Mouse (Mus musculus): ENCODE data around the gene Mkrn1. TPM values are rescaled to one million over a fixed set of nuclear protein-coding genes. Genes with fewer than 3 reads are reported as not detected.
"Not testable (repeated sequence)": the region's sequence is repeated elsewhere in the genome, so short reads cannot be mapped to it uniquely, and the experiment has no call there.

Gene Mkrn1
- polyA plus RNA-seq, 1 experiment, result 185 TPM

DNA sequence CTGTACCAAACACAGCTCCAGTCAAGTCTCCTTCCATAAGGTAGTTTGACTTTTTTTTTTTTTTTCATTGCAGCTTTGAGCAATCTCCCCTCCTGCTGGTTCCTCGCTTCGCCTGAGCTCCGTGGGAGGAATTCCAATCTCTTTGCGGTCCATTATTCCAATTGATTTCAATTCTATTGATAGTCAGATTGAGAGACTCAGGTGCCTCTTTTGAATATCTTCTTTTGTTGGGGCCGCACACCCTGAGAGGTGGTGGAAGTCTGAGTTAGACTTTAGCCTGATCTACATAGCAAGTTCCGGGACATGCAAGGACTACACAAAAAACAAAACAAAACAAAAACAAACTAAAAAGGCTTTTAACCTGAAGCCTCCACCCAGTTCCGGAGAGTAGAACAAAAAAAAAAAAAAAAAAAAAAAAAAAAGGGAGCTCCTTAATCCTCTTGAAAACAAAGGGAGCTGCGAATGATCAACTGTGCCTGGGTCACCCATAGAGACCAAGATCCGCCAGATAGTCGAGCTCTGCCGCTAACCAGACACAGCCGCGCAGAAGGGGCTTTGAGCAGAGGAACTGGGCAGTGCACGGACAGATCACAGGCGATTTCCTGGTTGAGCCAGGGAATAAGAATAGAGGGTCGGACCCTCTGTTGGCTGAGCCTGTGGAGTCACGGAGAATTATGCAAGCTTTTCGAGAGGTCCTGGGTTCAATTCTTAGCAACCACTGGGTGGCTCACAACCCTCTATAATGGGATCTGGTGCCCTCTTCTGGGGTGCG lies 25.7 kb upstream of the Mkrn1 start:
- no peak for TF ChIP-seq CTCF (IDR thresholded peaks at IDR 0.05; ENCODE audit: borderline replicate concordance, extremely low read depth, insufficient read depth, insufficient read length)
- TF ChIP-seq POLR2A (IDR thresholded peaks at IDR 0.05; ENCODE audit: borderline replicate concordance, extremely low read depth, insufficient read depth, insufficient read length, poor library complexity, severe bottlenecking), result no peak
- DNase-seq (ENCODE audit: low read depth), result peak; percentile 18

GRCm38 (mm10) chr6:39442786-39443287 lies 22.6 kb upstream of the Mkrn1 start:
- TF ChIP-seq CTCF (IDR thresholded peaks at IDR 0.05; ENCODE audit: borderline replicate concordance, extremely low read depth, insufficient read depth, insufficient read length) (no peak), POLR2A (IDR thresholded peaks at IDR 0.05; ENCODE audit: borderline replicate concordance, extremely low read depth, insufficient read depth, insufficient read length, poor library complexity, severe bottlenecking) (no peak)
- no peak for DNase-seq (ENCODE audit: low read depth)

GRCm38 (mm10) chr6:39440207-39440606 lies 19.9 kb upstream of the Mkrn1 start:
- TF ChIP-seq POLR2A (IDR thresholded peaks at IDR 0.05; ENCODE audit: borderline replicate concordance, extremely low read depth, insufficient read depth, insufficient read length, poor library complexity, severe bottlenecking), result no peak
- TF ChIP-seq CTCF (IDR thresholded peaks at IDR 0.05; ENCODE audit: borderline replicate concordance, extremely low read depth, insufficient read depth, insufficient read length), result no peak
- no peak for DNase-seq (ENCODE audit: low read depth)

DNA sequence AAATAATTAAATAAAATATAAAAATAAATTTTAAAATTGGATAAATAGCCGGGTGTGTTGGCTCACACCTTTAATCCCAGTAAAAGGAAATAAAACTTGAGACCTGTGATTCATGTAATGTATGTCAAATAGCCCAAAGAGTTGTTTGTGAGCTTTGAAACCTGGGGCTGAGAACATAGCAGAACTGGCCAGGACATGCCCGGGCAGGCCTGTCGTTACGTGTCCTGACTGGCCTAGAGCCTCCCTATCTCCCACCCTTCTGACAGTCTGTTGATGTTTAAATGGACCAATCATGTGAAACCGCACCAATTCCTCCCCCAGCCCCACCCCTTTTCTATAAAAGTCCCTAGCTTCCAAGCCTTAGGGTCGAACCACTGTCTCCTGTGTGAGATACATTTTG lies 17.3 kb upstream of the Mkrn1 start:
- not testable (repeated sequence) for DNase-seq (ENCODE audit: low read depth)

GRCm38 (mm10) chr6:39435875-39436274 lies 15.6 kb upstream of the Mkrn1 start:
- no peak for TF ChIP-seq POLR2A (IDR thresholded peaks at IDR 0.05; ENCODE audit: borderline replicate concordance, extremely low read depth, insufficient read depth, insufficient read length, poor library complexity, severe bottlenecking)
- TF ChIP-seq CTCF (IDR thresholded peaks at IDR 0.05; ENCODE audit: borderline replicate concordance, extremely low read depth, insufficient read depth, insufficient read length), result no peak
- DNase-seq (ENCODE audit: low read depth), result no peak

DNA sequence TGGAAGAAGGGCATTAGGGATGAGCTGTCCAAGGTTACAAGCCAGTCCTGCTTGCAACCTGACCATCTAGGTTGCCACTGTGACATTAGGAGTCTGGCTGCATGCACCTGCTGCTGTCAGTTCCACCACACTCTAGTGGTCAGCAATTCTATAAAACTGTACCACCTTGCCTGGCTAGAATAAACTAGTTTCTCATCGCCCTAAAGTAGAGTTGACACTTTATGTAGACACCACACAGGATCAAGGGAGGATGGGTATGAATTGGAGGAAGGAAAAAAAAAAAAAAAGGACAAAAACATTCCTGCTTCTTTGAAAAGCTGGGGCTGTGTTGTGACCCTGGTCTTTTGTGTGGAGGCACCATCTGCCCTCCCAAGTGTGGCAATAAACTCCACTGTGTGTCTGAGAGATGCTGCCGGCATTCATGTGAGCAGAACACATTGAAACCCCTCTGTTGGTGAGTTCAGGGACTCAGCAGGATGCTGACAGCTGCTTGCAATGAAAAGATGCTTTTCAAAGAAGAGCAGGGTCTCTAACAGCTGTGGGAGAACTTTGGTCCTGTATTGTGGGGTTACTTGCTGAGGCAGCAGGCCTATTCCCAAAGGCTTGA lies 14.7 kb upstream of the Mkrn1 start:
- peak; percentile 74 for DNase-seq (ENCODE audit: low read depth)

DNA sequence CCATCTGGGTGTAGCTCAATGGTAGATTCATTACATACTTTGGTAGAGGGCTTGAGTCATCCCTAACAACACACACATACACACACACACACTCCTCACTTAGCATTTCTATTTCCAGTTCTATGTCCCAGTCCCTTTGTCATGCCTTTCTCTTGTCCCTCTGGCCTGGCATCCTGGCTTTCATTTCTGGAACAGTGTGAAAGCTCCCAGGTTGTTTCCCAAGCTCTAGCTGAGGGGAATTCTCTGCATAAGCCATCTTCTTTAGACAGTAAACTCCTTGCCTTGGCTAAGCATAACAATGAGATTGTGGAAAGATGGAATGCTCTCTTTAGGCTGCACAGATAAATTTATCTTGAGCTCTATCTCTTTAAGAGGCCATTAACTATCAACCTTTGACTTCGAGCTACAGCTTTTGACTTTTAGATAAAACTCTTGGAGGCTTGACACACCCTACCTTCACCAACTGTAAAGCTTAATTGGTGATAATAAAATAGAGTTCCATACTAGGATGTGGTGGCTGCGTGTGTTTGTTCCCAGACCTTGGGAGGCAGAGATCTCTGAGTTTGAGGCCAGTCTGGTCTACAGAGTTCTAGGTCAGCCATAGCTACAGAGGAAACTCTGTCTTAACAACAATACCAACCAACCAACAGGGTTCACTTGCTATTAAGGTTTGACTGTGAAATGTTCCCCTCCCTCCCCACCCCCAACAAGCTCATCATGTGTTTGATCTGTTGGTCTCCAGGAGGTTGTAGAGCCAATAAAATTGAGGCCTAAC lies 14.0 kb upstream of the Mkrn1 start:
- TF ChIP-seq CTCF (IDR thresholded peaks at IDR 0.05; ENCODE audit: borderline replicate concordance, extremely low read depth, insufficient read depth, insufficient read length), result no peak
- no peak for DNase-seq (ENCODE audit: low read depth)

More for the DNA sequence above, 14.7 kb upstream of the Mkrn1 start:
- no peak for TF ChIP-seq CTCF (IDR thresholded peaks at IDR 0.05; ENCODE audit: borderline replicate concordance, extremely low read depth, insufficient read depth, insufficient read length)
- TF ChIP-seq POLR2A (IDR thresholded peaks at IDR 0.05; ENCODE audit: borderline replicate concordance, extremely low read depth, insufficient read depth, insufficient read length, poor library complexity, severe bottlenecking), result no peak

GRCm38 (mm10) chr6:39433701-39434100 lies 13.4 kb upstream of the Mkrn1 start:
- no peak for DNase-seq (ENCODE audit: low read depth)
- TF ChIP-seq CTCF (IDR thresholded peaks at IDR 0.05; ENCODE audit: borderline replicate concordance, extremely low read depth, insufficient read depth, insufficient read length) (no peak), POLR2A (IDR thresholded peaks at IDR 0.05; ENCODE audit: borderline replicate concordance, extremely low read depth, insufficient read depth, insufficient read length, poor library complexity, severe bottlenecking) (no peak)

DNA sequence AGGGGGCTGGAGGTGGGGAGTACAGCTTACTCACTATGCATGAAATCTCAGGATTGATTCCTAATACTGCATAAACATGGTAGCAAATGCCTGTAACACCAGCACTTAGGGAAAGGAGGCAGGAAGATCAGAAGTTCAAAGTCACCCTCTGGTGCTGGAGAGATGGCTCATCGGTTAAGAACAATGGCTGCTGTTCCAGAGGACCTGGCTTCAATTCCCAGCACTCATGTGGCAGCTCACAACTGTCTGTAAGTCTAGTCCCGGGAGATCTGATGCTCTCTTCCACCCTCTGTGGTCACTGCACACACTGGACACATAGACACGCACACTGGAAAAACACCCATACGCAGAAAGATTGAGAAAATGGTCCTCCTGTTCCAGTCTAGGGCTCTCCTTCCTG lies 12.9 kb upstream of the Mkrn1 start:
- DNase-seq (ENCODE audit: low read depth), result no peak

GRCm38 (mm10) chr6:39430722-39431121 lies 10.5 kb upstream of the Mkrn1 start:
- no peak for TF ChIP-seq POLR2A (IDR thresholded peaks at IDR 0.05; ENCODE audit: borderline replicate concordance, extremely low read depth, insufficient read depth, insufficient read length, poor library complexity, severe bottlenecking)
- no peak for TF ChIP-seq CTCF (IDR thresholded peaks at IDR 0.05; ENCODE audit: borderline replicate concordance, extremely low read depth, insufficient read depth, insufficient read length)
- DNase-seq (ENCODE audit: low read depth), result no peak

More for the DNA sequence above, 12.9 kb upstream of the Mkrn1 start:
- TF ChIP-seq POLR2A (IDR thresholded peaks at IDR 0.05; ENCODE audit: borderline replicate concordance, extremely low read depth, insufficient read depth, insufficient read length, poor library complexity, severe bottlenecking), result no peak
- no peak for TF ChIP-seq CTCF (IDR thresholded peaks at IDR 0.05; ENCODE audit: borderline replicate concordance, extremely low read depth, insufficient read depth, insufficient read length)

DNA sequence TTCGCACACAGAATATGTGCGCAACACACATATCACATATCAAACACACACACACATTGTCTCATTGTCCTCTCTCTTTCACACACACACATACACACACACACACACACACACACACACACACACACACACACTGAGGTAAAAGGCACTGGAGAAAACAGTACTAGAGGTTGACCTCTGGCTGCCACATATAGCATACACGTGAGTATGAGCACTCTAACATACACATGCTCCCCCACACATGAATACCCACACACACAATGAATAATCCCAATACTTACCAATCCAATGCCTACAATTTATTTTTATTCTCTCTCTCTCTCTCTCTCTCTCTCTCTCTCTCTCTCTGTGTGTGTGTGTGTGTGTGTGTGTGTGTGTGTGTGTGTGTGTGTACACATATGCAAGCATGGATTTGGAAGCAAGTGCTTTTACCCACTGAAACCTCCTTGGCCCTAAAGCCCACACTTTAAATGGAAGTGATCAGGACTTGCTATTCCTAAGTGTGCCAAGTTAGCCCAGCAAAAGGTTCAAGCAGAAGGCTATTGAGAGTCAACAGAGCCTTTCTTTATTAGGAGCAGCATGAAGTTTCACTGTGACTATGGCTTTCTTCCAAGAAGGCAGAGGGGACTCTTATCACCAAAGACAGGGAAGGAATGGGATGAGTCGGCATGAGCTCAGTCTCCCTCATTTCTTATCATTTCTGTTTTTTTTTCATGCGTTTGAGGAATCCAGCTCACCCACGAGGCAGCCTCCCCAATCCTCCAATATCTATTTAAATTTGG lies 8.9 kb upstream of the Mkrn1 start:
- TF ChIP-seq POLR2A (IDR thresholded peaks at IDR 0.05; ENCODE audit: borderline replicate concordance, extremely low read depth, insufficient read depth, insufficient read length, poor library complexity, severe bottlenecking) (no peak), CTCF (IDR thresholded peaks at IDR 0.05; ENCODE audit: borderline replicate concordance, extremely low read depth, insufficient read depth, insufficient read length) (no peak)
- DNase-seq (ENCODE audit: low read depth), result no peak
